ENCODE assay signal across 8 mouse cellular contexts in the genomic region with DNA sequence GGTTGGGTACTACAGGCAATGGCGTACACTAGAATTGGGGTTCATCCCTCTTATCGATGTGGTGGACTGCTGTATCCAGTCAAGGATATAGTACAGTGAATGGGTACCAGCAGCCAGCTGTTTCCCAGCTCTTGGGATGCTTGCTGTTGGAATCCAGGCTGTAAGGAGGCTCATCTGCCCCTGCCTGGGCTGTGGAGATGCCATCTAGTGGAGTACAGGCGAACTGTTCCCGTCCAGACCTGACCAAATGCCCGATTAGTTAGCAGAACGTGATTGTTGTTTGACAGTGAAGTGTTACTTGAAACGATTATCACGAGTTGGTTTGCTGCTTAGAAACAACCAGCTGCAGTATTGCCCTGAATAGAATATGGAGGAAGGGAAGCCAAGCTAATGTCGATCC.
DNase-seq lines count a peak whose midpoint lies in the region; ATAC-seq lines count a peak whose summit lies in the region.

No protein-coding gene starts in this region.

- H3K9me3 ChIP-seq in heart, embryonic 11.5 days (replicated peaks; ENCODE audit: control insufficient read depth, low read length), result no peaks in the 10 kb centered on the region
- H3K9me3 ChIP-seq in forebrain, embryonic 16.5 days (ENCODE audit: control insufficient read depth, low read length), result no peaks in the 10 kb centered on the region
- no peaks in the 10 kb centered on the region for H3K9me3 ChIP-seq in midbrain, embryonic 14.5 days (ENCODE audit: control insufficient read depth, low read length)

- peak; percentile 48 to 62 for DNase-seq in heart, adult 18-20 months
- peak; percentile 82 for DNase-seq in adrenal gland, postnatal 14 days
- DNase-seq in induced T-regulatory cell, adult 2 months (ENCODE audit: low read depth), result peak; percentile 52
- peak; percentile 8 to 66 for DNase-seq in left cerebral cortex, adult 9 months (ENCODE audit: low spot score in 2 of 2)
- peak; percentile 75 for DNase-seq in midbrain, embryonic 14.5 days
- peak; percentile 68 for DNase-seq in testis, postnatal 10 days (ENCODE audit: low spot score)

- no peak overlapping the region for H3K4me2 ChIP-seq in heart, embryonic 11.5 days
- no peak overlapping the region for H3K4me2 ChIP-seq in forebrain, embryonic 16.5 days (ENCODE audit: low read length)
- H3K4me2 ChIP-seq in midbrain, embryonic 14.5 days (ENCODE audit: low read length), result no peak overlapping the region

- no peak overlapping the region for H3K9ac ChIP-seq in heart, embryonic 11.5 days (ENCODE audit: low read depth, low read length)
- no peak overlapping the region for H3K9ac ChIP-seq in forebrain, embryonic 16.5 days (replicated peaks; ENCODE audit: low read depth, low read length)
- H3K9ac ChIP-seq in midbrain, embryonic 14.5 days (replicated peaks; ENCODE audit: low read length), result no peak overlapping the region

- WGBS in heart, embryonic 11.5 days (ENCODE audit: insufficient replicate concordance), result 31% methylated on average over 9 of the region's 9 CpGs
- WGBS in forebrain, embryonic 16.5 days, result 39% methylated on average over 9 of the region's 9 CpGs
- 36% methylated on average over 9 of the region's 9 CpGs for WGBS in midbrain, embryonic 14.5 days

- no peaks in the 10 kb centered on the region for H3K36me3 ChIP-seq in heart, embryonic 11.5 days (ENCODE audit: control insufficient read depth, insufficient read depth, low read length)
- no peaks in the 10 kb centered on the region for H3K36me3 ChIP-seq in forebrain, embryonic 16.5 days (ENCODE audit: control insufficient read depth, insufficient read depth)
- no peaks in the 10 kb centered on the region for H3K36me3 ChIP-seq in midbrain, embryonic 14.5 days (ENCODE audit: control insufficient read depth, insufficient read depth, low read length)

- peaks cover 5% of the 10 kb centered on the region for H3K4me1 ChIP-seq in heart, embryonic 11.5 days (ENCODE audit: control insufficient read depth, insufficient read depth, low read length)
- peaks cover 13% of the 10 kb centered on the region for H3K4me1 ChIP-seq in forebrain, embryonic 16.5 days (replicated peaks; ENCODE audit: control insufficient read depth, insufficient read depth, low read length)
- H3K4me1 ChIP-seq in midbrain, embryonic 14.5 days (ENCODE audit: control insufficient read depth, insufficient read depth, low read length), result no peaks in the 10 kb centered on the region; the same call in 1 of the 2 replicates

- H3K27me3 ChIP-seq in heart, embryonic 11.5 days (ENCODE audit: control insufficient read depth, insufficient read depth, low read length), result no peaks in the 10 kb centered on the region
- no peaks in the 10 kb centered on the region for H3K27me3 ChIP-seq in forebrain, embryonic 16.5 days (replicated peaks; ENCODE audit: control insufficient read depth, insufficient read depth, low read length)
- no peaks in the 10 kb centered on the region for H3K27me3 ChIP-seq in midbrain, embryonic 14.5 days (ENCODE audit: control insufficient read depth, insufficient read depth, low read length)

- H3K27ac ChIP-seq in heart, embryonic 11.5 days (ENCODE audit: low read depth, low read length), result no peak overlapping the region
- no peak overlapping the region for H3K27ac ChIP-seq in forebrain, embryonic 16.5 days (ENCODE audit: low read length)
- no peak overlapping the region for H3K27ac ChIP-seq in midbrain, embryonic 14.5 days (replicated peaks; ENCODE audit: low read depth, low read length)

- H3K4me3 ChIP-seq in heart, embryonic 11.5 days (ENCODE audit: low read depth, low read length), result no peak overlapping the region
- no peak overlapping the region for H3K4me3 ChIP-seq in forebrain, embryonic 16.5 days (replicated peaks; ENCODE audit: low read length)
- H3K4me3 ChIP-seq in midbrain, embryonic 14.5 days (replicated peaks; ENCODE audit: low read depth, low read length), result no peak overlapping the region

- ATAC-seq in heart, embryonic 11.5 days (replicated peaks; ENCODE audit: insufficient number of reproducible peaks, low FRiP score, low TSS enrichment), result no peak
- ATAC-seq in forebrain, embryonic 16.5 days, result peak; percentile 44; the same call in 1 of the 2 replicates
- no peak for ATAC-seq in midbrain, embryonic 14.5 days (ENCODE audit: low FRiP score, low TSS enrichment)
